Mouse (Mus musculus) embryo, embryonic 10.5 days (tissue): ENCODE results near the gene Mapk14.

Experiments used
- DNase-seq: peaks from one replicate; pipeline ENCODE4 v3.0.0-alpha.2; 2015; ENCODE audit warnings: low spot score

Mapk14 gene

DNA sequence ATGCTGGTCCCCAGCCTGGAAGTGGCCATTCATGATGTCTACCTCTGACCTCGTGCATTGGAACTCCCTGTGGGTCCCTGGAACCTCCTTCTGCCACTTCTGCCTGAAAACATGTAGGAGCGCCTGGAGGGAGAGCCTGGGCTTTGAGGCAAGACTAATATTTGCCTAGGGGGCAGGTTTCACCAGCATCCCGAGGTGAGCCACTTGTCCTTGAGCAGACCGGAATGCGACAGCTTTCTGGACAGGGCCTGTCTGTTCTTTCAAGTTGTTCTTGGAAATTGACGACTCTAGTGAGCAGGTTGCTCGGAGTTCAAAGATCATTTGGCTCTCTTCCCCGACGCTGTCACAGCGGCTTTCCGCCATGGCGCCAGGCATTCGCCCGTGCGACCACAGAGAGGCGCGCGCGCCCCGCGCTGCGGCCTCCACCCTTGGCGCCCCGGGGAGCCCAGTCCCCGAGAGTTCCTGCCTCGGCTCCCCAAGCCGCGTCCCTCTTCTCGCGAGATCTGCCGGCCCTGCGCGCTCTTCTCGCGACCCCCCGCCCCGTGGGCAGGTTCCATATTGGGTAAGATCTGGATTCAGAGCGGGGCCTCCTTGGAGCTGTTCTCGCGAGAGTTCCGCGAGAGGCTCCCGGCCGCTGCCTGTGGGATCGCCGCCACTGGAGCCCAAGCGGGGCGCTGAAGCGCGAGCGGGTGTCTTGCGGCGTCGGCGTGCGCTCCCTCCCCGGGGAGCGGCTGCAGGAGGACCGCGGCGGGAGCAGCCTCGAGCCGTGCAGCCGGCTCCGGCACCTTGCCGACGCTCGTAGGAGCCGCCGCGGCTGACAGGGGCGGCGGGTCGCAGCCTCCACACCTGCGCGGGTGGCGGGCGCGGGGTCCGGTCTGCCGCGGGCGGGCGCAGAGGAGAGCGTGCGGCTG lies at the start of gene Mapk14:
Gene Mapk14 (plus strand): TSS at position 554 of the 911 bp plus-strand sequence.
- peak; percentile 99 for DNase-seq

DNA sequence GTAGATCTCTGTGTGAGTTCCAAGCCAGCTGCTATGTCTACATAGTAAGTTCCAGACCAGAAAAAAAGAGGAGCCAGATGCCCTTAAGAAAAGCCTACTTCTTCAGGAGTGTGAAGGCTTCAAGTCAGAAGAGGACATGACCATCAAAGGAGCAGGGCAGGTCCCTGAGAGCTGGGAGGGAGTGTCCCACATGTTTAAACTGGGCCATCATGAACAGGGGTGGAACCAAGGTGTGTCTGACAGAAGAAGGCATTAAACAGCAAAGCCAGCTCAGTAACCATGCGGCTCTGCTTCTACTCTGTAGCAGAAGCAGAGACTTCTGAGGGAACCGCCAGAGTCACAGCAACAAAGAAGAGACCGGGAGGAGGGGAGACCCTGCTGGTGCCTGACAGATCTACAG lies 47.4 kb upstream of the Mapk14 start:
- DNase-seq, result no peak

DNA sequence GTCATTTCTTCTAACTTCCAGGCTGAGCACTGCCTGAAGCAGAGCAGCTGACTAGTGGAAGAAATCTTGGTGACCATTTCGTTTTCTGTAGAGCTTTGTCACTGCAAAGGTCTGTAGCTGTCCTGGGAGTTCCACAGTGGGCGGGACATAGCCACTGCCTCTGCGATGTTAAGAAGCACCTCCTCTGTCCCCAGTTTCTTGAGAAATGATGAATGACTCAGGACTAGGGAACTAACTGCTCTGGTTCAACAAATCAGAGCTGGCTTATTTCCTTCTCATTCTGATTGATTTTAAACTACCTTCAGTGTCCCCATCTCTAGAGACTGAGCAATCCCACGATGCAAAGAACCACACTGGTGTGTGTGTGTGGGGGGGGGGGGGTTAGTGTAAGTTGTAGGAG lies 47.0 kb upstream of the Mapk14 start:
- no peak for DNase-seq

DNA sequence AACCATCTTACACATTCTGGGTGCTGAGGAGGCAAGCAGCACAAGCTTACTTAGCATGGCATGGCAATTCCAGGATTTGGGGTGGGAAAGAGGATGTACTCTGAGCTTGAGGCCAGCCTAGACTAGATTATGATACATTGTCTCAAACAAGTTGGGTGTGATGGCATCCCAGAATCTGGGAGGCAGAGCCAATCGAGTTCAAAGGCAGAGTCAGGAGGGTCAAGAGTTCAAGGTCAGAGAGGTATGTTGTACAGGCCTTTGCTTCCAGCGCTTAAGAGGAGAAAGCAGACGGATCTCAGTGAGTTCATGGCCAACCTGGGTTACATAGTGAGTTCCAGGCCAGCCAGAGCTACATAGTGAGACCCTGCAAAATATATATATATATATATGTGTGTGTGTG lies 44.9 kb upstream of the Mapk14 start:
- DNase-seq, result no peak

DNA sequence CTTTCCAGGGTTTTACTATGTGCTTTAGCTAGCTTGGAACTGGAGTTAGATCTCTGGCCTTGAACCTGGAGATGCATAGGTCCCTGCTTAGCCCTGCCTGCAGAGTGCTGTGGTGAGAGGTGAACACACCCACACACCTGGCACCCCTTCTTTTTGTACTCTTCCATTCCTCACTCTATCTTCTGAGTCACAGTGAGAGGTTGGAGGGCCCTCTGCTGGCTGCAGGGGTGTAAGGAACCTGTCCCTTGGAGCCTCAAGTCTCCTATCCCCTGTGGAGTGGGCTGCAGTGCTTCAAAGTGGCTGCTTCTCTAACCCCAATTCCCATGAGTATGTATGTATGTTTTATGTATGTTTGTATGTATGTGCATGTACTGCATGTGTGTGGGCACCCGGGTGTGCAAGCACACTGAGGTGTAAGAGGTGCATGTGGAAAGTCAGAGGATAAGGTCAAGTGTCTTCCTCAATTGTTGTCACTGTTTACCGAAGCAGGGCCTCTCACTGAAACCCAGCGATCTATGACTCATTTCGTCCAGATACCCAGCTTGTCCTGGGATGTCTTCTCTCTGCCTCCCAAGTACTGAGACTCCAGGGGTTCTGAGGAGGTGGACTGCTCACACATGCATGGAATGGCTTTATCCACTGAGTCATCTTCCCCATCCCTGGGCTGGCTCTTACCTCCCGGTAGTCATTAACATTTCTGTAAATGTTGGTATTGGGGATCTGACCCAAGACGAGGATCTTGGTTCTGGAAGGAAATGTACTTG lies 42.3 kb upstream of the Mapk14 start:
- DNase-seq, result peak; percentile 35

DNA sequence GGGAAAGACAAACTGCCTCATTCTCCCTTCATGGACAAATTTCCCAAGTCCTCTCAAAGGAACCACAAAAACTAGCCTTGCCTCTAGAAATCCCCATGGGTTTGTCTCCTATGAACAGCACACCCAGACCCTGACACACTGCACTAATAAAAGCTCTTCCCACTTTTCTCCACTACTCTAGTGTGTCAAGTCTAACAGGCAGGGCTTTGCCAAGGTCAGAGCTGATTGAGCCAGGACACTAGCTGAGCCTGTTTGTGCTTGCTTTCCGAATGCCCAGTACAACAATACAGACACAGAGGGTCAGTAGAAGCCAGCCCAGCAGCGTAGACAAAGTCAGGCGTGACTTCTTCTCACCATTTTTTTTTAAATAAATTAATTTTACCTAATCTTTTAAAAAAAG lies 40.9 kb upstream of the Mapk14 start:
- no peak for DNase-seq

DNA sequence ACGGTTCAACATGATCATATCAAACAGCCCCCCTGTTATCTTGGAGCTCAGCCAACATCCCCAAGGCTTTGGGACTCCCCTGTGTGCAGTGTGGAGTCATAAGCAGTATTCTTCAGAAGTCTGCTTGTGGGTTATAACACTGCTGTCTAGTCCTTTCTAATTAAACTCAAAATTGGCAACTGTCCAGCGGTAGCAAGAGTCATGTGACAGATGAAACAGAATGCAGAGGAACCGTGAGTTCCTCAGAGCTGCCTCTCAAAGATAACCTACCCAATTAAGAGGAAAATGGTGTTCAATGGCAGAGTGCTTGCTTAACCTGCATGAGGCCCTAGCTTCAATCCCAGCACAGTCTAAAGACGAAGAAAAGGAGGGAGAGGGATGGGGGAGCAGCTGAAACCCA lies 33.2 kb upstream of the Mapk14 start:
- no peak for DNase-seq

DNA sequence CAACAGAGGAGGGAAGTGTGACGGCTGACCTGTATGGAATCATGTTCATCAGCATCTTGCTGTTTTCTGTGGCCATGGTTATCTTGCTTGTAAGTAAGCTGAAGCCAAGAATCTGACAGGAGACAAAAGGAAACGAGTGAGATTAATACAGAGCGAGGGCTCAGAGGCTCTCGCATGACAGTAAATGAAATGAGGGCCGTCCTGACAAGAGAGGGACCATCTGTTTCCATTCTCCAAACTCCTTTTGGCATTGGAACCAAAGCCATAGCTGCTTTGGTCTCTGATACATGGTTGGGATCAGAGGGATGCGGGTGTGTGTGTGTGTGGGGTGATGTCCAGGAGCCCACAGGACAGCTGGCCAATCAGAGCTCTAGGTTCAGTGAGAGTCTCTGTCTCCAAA lies 31.6 kb upstream of the Mapk14 start:
- no peak for DNase-seq

DNA sequence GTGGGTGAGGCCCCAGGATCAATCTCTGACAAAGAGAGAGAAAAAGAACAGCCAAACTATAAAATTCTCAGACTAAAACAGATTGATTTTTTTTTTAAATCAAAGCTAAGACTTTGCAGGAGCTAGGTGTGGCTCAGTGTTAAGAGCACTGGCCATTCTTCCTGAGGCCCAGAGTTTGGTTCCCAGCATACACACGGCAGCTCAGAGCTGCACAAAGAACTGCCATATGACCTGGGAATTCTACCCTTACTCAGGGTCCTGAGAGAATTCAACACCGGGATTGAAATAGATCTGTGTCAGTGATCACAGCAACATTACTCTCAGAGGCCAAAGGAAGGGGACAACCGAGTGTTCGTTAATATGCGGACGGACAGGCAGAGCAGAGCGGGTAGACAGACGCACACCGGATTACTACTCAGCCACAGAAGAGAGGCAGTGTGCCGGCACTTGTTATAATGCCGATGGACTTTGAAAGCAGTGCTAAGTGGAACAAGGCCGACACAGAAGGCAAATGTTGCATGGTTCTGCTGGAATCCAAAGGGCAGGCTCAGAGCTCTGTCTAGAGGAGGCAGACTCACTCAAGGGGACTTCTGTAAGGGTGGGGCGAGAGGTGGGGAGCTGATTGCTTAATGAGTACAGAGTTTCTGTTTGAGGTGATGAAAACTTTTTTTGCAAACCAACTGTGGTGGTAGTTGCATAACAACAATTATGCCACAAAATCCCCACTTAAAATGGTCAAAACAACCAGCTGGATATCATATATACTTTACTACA lies 8.6 kb upstream of the Mapk14 start:
- DNase-seq, result no peak

DNA sequence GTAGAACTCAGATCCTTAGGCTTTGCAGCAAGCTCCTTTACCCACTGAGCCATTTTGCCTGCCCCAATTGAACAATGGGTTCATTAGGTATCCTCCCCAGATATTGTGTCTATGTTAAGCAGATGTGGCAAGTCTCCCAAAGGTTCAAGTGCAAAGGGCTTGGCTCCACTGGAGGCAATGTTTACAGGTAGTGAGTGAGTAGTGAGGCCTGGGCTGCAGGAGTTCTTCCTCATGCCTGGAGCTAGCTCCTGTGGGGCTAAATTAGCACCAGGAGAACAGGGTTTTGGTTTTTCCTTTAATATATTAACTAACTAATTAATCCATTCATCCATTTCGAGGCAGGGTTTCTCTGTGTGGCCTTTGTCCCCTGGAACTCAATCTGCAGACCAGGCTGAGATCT lies 7.5 kb upstream of the Mapk14 start:
- DNase-seq, result no peak

DNA sequence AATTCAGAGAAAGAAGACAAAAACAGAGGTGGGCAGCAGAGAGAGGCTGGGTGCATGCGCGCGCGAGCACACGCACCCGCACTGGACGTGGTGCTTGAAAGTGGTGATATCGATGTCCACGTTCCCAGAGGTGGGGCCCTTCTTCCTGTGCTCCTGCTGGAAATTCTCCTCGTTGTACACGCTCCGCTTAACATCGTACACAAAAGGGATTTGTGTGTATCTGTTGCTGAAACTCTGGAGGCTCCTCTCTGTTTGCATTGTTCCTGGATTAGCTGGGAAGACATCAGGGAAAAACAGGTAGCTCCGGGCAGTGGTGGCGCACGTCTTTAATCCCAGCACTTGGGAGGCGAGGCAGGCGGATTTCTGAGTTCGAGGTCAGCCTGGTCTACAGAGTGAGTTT lies 6.5 kb upstream of the Mapk14 start:
- no peak for DNase-seq

DNA sequence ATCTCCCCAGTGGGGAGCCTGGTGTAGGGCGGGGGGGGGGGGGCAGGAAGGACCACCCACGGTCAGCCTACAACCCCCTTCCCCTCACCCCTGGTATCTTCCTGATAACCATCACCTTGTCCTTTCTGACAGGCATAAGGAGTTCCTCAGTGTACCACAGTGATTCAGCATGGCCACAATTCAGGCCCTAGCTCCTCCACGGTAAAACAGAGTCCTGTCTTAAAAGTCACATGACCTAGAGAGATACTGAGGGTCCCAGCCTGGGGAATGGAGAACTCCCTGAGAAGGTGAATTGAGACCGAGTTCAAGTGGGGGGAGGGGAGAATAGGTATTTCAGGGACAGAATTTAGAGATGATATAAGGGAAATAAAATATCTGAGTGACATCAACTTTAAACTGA lies 3.8 kb upstream of the Mapk14 start:
- DNase-seq, result no peak

DNA sequence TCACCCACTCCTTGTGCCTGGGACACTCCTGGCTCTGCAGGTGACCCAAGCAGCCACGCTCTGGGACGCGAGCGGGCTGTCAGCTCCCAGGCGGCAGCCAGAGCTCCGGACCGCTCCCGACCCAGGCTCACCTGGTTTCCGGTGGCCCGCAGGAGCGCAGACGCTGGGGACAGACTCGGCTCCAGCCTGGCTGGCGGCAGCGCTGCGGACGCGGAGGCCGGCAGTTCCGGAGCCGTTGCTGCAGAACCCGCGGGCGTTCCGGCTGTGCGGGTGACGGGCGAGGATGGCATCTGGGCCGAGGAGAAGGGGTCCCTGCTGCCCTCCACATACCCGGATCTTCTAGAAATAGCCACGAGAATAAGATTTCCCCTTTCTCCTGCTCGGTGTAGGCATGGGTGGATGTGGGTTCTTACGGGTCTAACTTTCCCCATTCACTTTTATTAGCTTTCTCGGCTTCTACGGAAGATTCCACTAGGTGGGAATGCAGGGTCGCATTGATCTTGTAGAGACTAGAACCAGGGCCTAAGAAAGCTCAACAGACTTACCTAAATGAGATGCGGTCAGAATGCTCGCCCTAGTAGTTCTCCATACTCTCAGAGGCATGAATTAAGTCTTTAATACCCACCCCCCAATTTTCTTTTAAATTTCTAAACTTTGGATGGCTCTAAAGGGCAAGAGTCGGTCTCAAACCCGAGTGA lies 1.4 kb upstream of the Mapk14 start, which contains the start of gene Slc26a8:
Gene Slc26a8 (minus strand): TSS at position 648 of the 698 bp plus-strand sequence.
- no peak for DNase-seq

DNA sequence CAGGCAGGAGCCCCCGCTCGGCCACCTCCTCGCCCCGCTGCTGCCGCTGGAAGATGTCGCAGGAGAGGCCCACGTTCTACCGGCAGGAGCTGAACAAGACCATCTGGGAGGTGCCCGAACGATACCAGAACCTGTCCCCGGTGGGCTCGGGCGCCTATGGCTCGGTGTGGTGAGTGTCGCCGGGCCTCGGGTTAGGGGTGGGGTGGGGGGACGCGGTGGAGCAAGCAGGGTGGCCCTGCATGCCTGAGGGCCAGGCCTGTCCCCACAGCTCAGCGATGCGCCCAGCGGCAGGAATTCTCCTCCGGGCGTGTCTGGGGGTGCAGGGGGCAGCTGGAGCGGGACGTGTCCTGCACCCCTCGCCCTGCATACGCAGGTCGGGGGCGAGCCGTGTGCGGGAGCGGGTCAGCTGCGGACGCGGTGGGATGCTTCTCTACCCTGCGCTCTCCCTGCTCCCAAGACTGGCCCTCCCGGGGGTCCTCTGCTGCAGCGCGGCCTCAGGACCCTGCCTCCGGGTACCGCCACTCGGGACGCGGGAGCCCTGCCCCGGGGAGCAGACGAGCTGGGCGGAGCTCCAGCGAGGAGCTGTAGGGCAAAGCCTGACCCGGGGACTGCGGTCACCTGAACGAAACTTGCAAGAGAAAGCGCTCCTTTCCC lies 685 bp downstream of the Mapk14 start:
- DNase-seq, result peak; percentile 58

DNA sequence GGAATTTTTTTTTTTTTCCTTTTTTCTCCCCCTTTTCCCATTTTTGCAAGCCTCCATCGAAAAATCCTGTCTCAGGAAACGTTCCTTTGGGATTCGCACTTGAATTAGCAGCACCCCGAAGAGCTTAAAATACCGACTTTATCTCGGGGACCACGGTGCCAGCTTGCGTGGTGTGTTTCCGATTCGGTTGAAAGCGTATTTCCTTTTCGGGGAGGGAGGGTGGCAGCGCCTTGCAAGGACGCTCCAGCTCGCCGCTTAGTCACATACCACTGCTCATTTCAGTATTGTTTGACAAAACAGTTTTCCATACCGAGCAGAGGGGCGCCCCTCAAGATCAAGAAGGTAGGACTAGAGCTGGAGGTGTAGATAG lies 1.2 kb downstream of the Mapk14 start:
- DNase-seq, result peak; percentile 56

DNA sequence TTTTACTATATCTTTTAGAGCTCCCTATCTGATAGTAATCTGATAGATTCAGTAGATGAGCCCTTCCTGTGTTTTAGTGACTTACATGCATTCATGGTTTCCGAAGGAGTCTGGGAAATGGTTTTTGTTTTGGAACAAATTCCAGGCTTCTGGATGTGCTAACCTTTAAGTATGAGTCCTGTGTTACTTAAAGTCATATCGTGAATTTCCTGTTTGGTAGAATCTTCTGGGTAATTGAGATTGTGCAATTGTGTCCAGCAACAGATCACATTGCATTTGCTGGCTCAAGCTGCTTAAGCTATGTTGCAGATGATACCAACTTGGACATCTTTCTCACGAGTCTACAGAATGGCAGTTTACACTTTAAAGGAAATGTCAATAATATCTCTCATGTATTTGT lies 2.0 kb downstream of the Mapk14 start:
- DNase-seq, result no peak

DNA sequence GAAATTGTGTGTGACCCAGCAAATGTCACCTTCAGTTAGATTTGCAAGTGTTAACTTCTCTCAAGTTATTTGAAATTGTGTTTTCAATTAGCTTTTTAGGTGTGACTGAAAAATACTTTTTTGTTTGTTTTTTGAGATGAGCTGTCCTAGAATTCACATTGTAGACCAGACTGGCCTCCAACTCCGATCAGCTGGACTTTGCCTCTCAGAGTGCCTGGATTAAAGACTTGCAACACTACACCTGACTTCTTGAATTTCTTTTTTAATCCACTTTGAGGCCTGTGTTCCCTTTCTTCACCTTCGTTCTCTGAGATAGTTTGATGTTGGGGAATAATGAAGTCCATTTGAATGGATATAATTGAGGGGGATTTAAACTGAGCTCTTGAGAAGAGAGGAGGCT lies 2.9 kb downstream of the Mapk14 start:
- DNase-seq, result no peak

DNA sequence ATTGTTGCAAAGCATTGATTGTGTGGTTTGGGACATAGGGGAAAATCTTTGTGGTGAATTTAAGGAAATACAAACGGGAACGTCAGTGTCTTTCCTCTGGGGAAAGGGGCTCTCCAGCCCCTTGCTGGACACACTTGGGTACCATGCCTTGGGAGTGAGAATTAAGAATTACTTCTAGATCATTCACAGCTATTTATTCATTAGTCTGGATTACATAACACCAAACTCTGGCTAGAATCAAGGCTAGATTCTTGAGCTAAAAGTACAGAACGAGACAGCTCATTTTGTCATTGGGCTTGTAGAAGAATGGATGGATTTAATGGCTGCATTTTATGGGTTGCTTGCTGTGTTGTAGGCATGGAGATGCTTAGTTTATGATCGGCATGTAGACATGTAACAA lies 3.7 kb downstream of the Mapk14 start:
- DNase-seq, result no peak

DNA sequence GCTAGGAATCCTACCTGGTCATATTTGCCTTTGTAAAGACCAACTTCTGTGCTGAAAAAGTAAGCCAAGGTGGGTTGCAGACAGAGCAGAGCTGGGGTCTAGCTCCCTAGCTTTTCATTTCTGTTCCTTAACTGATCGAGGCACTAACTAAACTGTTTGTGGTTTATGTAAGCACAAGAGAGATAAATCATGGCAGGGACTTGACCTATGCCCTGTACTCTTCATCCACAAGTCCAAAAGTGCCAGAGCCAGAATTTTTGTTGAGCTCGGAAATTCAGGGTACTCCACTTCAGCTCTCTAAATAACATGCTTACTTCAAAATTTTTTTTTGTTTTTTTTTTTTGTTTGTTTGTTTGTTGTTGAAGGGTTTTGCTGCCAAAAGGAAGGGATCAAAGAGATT lies 5.5 kb downstream of the Mapk14 start:
- no peak for DNase-seq

DNA sequence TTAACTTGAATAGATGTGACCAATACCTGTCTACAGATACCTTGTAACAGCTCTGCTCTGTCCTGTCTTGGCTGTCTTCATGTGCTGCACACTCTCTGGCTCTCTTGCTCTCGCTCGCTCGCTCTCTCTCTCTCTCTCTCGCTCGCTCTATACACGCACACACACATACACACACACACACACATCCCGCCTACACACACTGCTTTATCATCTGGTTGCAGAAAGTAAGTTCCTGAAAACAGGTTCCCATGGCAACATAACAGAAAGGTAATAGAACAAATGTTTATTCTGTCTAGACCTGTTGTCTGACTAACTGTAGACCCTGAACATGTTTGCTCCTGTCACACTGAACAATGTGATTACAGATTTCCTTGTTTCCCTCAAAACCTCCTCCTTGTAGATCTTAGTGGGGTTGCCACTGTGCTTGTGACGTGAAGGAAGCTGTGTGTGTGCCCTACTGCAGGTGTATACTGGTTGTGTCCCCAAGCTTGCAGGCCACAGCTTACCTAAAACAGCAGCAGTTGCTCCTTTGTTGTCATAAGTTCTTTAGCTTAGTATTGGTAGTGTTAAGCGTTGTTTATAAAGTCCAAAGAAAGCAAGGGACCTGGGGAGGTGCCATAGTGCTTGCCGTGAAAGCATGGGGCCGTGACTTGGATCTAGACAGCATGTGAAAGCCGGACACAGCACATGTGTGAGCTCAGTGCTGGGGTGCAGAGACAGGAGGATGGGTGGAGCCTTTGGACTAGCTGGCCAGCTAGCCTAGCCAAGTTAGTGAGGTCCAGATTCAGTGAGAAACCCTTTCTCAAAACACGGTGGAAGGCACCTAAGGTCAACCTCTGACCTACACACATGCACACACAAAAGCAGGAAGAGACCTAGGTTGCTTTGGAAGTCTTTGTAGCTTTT lies 6.4 kb downstream of the Mapk14 start:
- no peak for DNase-seq
